Mouse (Mus musculus): ENCODE data around the gene Sap30bp.

DNA sequence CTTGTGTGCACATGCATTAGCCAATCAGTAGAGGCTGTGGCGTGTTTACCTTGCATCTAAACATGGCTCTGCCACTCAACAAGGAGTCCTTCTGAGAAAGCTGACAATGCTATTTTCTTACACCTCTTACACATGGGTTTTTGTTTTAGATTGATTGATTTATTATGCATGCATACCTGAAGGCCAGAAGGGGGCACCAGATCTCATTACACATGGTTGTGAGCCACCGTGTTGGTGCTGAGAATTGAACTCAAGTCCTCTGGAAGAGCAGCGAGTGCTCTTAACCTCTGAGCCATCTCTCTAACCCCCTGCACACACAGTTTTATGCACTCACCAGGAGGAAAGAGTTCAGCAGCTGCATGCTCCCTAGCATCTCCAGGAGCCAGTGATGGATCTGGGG is 69.8 kb downstream of the Sap30bp start:
- peak; percentile 36; the same call in 1 of the 2 replicates for TF ChIP-seq CTCF (IDR thresholded peaks at IDR 0.05; ENCODE audit: low read depth)
- no peak for TF ChIP-seq EP300 (IDR thresholded peaks at IDR 0.05; ENCODE audit: low read depth)

Data from liver, embryonic 14.5 days (tissue).